Mouse (Mus musculus): Measurements from ENCODE around the gene Mrpl45.

Gene Mrpl45

GRCm38 (mm10) chr11:97370329-97371091, 55.0 kb downstream of the Mrpl45 start:
- no peak for DNase-seq

- no peak for DNase-seq
These were observed 56.8 kb downstream of the Mrpl45 start for GRCm38 (mm10) chr11:97372159-97372864.

GRCm38 (mm10) chr11:97373402-97373801, 57.9 kb downstream of the Mrpl45 start:
- DNase-seq: no peak
